Mouse (Mus musculus) kidney, embryonic 16.5 days (tissue): ENCODE results near the gene Ugt1a9. TPM values are rescaled to one million over a fixed set of nuclear protein-coding genes. Genes with fewer than 3 reads are reported as not detected.

Experiments
- ATAC-seq: fragments of 200-750 bp; cut with Nextera tagmentation; 2 replicates; pipeline ENCODE4 v1.8.0; 2017; ENCODE audit warnings: moderate TSS enrichment; ENCODE audit not compliant: low FRiP score, low TSS enrichment
- H3K27ac ChIP-seq: fragments of 300-500 bp; sonication (generic); 2 replicates; pipeline ENCODE4 v1.5.1; 2014; ENCODE audit warnings: low read length
- H3K27me3 ChIP-seq: fragments of 300-500 bp; sonication (generic); 2 replicates; pipeline ENCODE4 v1.6.1; 2014; ENCODE audit warnings: low read length, control low read depth, mixed read lengths; ENCODE audit not compliant: insufficient read depth
- H3K36me3 ChIP-seq: fragments of 300-500 bp; sonication (generic); 2 replicates; pipeline ENCODE4 v1.6.1; 2014; ENCODE audit warnings: low read length, control low read depth, mixed read lengths; ENCODE audit not compliant: insufficient read depth
- H3K4me1 ChIP-seq: fragments of 300-500 bp; sonication (generic); 2 replicates; pipeline ENCODE4 v1.6.1; 2014; ENCODE audit warnings: low read length, control low read depth, mixed read lengths; ENCODE audit not compliant: insufficient read depth
- H3K4me2 ChIP-seq: fragments of 300-500 bp; sonication (generic); replicated peaks from 2 replicates; pipeline ENCODE4 v1.6.1; 2014; ENCODE audit warnings: low read depth, low read length
- H3K4me3 ChIP-seq: fragments of 300-500 bp; sonication (generic); 2 replicates; pipeline ENCODE4 v1.5.1; 2014; ENCODE audit warnings: mild to moderate bottlenecking, low read length
- H3K9ac ChIP-seq: fragments of 300-500 bp; sonication (generic); replicated peaks from 2 replicates; pipeline ENCODE4 v1.6.1; 2014; ENCODE audit warnings: low read length
- H3K9me3 ChIP-seq: fragments of 300-500 bp; sonication (generic); 2 replicates; pipeline ENCODE4 v1.6.1; 2016; ENCODE audit warnings: low read length, control low read depth
- WGBS: fragments of 180-500 bp; shearing (Covaris S2); extraction: QIAGEN DNeasy Blood & Tissue Kit; methylation state at CpG from one replicate; pipeline ENCODE4 v1.1.7; 2014; 5-methylcytosine and 5-hydroxymethylcytosine counted together
- polyA plus RNA-seq: library from polyadenylated mRNA; unstranded; fragments of >200 nt; fragmentation: Nextera tagmentation; extraction: Ambion mirVana; gene quantifications from 2 replicates; pipeline ENCODE4 v1.2.1, GENCODE M21; 2015

Gene Ugt1a9
- polyA plus RNA-seq, 1 experiment from 2014 or later = 7.1 TPM

- no peaks in the 10 kb centered on the region for H3K27me3 ChIP-seq
- H3K4me2 ChIP-seq = no peak overlapping the region
- WGBS = 74% methylated on average over 5 of the region's 5 CpGs
- H3K36me3 ChIP-seq = no peaks in the 10 kb centered on the region
- peaks cover 90% of the 10 kb centered on the region for H3K9me3 ChIP-seq
- ATAC-seq = no peak
- no peaks in the 10 kb centered on the region for H3K4me1 ChIP-seq
- H3K4me3 ChIP-seq = no peak overlapping the region
- no peak overlapping the region for H3K27ac ChIP-seq
- no peak overlapping the region for H3K9ac ChIP-seq
These were observed 169.5 kb downstream of the Ugt1a9 start for GRCm38 (mm10) chr1:88240072-88240471.

DNA sequence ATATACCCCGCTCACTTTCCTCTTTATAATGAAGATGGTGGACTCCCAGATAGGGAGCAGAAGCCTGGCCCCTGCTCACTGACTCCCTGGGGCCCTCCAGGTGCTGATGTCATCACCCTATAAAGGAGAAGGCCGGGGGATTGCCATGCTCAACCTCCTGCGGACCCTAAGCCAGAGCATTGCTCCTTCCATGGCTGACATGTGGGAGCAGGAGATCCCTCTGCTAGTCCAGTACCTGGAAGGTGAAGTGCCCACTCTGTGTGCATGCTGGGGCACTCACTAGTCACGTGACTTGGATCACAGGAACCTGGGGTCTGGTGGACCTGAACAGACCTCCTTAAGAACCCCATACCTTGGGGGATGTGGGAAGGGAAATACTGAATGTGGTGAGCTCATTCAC, 170.0 kb downstream of the Ugt1a9 start:
- no peak for ATAC-seq

GRCm38 (mm10) chr1:88243861-88244260, 173.3 kb downstream of the Ugt1a9 start:
- 65% methylated on average over 5 of the region's 5 CpGs for WGBS
- no peaks in the 10 kb centered on the region for H3K36me3 ChIP-seq
- H3K9ac ChIP-seq = no peak overlapping the region
- no peak for ATAC-seq
- no peaks in the 10 kb centered on the region for H3K4me1 ChIP-seq
- H3K27me3 ChIP-seq = no peaks in the 10 kb centered on the region
- H3K27ac ChIP-seq = no peak overlapping the region
- no peak overlapping the region for H3K4me3 ChIP-seq
- peaks cover 93% of the 10 kb centered on the region for H3K9me3 ChIP-seq
- no peak overlapping the region for H3K4me2 ChIP-seq

More for the DNA sequence above, 170.0 kb downstream of the Ugt1a9 start:
- peaks cover 90% of the 10 kb centered on the region for H3K9me3 ChIP-seq
- H3K4me3 ChIP-seq = no peak overlapping the region
- H3K4me1 ChIP-seq = no peaks in the 10 kb centered on the region
- no peak overlapping the region for H3K4me2 ChIP-seq
- WGBS = 74% methylated on average over 4 of the region's 4 CpGs
- no peaks in the 10 kb centered on the region for H3K36me3 ChIP-seq
- H3K27ac ChIP-seq = no peak overlapping the region
- H3K9ac ChIP-seq = no peak overlapping the region
- no peaks in the 10 kb centered on the region for H3K27me3 ChIP-seq

DNA sequence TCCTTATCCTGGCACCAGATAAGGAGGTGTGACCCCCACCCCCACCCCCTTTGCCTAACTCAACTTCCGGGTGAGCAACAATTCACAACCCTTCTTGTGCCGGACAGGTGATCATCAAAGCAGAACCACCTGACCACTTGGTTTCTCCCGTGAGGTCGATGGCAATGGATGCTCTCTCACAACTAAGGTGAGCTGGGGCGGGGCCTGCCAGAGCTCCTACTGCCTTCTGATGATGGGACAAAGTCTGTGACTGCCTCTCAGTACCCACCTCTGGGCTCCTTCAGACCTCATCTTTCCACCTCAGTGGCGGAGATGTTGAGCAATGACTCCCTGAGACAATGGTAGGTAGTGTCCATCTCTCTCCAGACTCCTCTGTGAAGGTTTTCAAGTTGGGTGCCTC, 175.3 kb downstream of the Ugt1a9 start:
- no peak for ATAC-seq
- Histone ChIP-seq H3K4me2 (no peak overlapping the region), H3K4me3 (no peak overlapping the region), H3K9me3 (peaks cover 93% of the 10 kb centered on the region), H3K27me3 (no peaks in the 10 kb centered on the region), H3K9ac (no peak overlapping the region), H3K36me3 (no peaks in the 10 kb centered on the region), H3K27ac (no peak overlapping the region), H3K4me1 (no peaks in the 10 kb centered on the region)
- WGBS = 80% methylated on average over 6 of the region's 6 CpGs

DNA sequence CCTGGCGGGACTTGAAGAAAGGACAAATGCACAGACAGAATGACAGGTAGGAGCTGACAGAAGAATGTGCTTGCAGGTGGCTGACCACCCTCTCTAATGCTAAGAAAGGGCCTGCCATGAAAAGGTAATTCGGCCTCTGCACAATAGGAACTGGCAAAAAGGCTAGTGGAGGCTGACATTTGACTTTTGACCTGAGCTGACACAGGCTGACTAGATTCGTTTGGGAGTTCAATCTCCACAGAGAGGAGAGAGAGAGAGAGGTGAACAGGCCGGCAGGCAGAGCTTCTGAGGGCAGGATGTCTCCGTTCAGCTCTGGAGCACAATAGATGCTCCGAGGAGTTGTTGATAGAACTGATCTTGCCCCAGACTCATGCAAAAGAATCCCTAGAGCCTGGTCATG, 175.8 kb downstream of the Ugt1a9 start:
- H3K4me3 ChIP-seq = no peak overlapping the region
- peaks cover 91% of the 10 kb centered on the region for H3K9me3 ChIP-seq
- H3K9ac ChIP-seq = no peak overlapping the region
- WGBS = 49% methylated on average over 6 of the region's 6 CpGs
- no peak for ATAC-seq
- no peaks in the 10 kb centered on the region for H3K36me3 ChIP-seq
- no peak overlapping the region for H3K4me2 ChIP-seq
- no peaks in the 10 kb centered on the region for H3K27me3 ChIP-seq
- H3K4me1 ChIP-seq = no peaks in the 10 kb centered on the region
- H3K27ac ChIP-seq = no peak overlapping the region

GRCm38 (mm10) chr1:88247660-88248059, 177.1 kb downstream of the Ugt1a9 start:
- Histone ChIP-seq H3K4me1 (no peaks in the 10 kb centered on the region), H3K9me3 (peaks cover 91% of the 10 kb centered on the region), H3K4me3 (no peak overlapping the region), H3K27ac (no peak overlapping the region), H3K4me2 (no peak overlapping the region), H3K9ac (no peak overlapping the region), H3K36me3 (no peaks in the 10 kb centered on the region), H3K27me3 (no peaks in the 10 kb centered on the region)
- 57% methylated on average over 2 of the region's 2 CpGs for WGBS
- no peak for ATAC-seq

- H3K27ac ChIP-seq = no peak overlapping the region
- H3K4me2 ChIP-seq = no peak overlapping the region
- 69% methylated on average over 4 of the region's 4 CpGs for WGBS
- H3K4me3 ChIP-seq = no peak overlapping the region
- no peak overlapping the region for H3K9ac ChIP-seq
- peaks cover 93% of the 10 kb centered on the region for H3K9me3 ChIP-seq
- H3K27me3 ChIP-seq = no peaks in the 10 kb centered on the region
- no peaks in the 10 kb centered on the region for H3K4me1 ChIP-seq
- ATAC-seq = no peak
- H3K36me3 ChIP-seq = no peaks in the 10 kb centered on the region
These were observed 178.1 kb downstream of the Ugt1a9 start for GRCm38 (mm10) chr1:88248658-88249057.

DNA sequence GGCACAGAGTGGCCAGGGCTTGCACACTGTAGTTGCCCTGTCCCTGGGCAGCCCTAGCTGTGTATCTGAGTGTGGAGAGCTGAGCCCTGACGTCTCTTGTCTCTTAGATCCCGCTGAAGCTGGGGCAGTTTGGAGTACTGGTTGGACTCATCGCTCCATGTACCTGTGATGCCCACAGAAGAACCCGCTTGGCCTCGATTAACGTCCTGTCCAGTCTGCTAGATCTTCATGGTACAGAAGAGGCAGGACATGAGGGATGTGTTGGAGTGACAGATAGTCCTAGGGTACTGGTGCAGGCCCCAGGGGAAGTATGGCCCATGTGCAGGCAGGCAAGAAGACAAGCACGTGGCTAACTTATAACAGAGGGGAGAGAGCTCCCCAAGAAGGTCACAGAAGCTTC, 179.0 kb downstream of the Ugt1a9 start:
- no peak overlapping the region for H3K4me2 ChIP-seq
- H3K4me1 ChIP-seq = no peaks in the 10 kb centered on the region
- no peaks in the 10 kb centered on the region for H3K27me3 ChIP-seq
- peaks cover 90% of the 10 kb centered on the region for H3K9me3 ChIP-seq
- H3K4me3 ChIP-seq = no peak overlapping the region
- no peak overlapping the region for H3K27ac ChIP-seq
- no peak overlapping the region for H3K9ac ChIP-seq
- 78% methylated on average over 7 of the region's 7 CpGs for WGBS
- no peaks in the 10 kb centered on the region for H3K36me3 ChIP-seq
- no peak for ATAC-seq

GRCm38 (mm10) chr1:88250023-88250422, 179.4 kb downstream of the Ugt1a9 start:
- Histone ChIP-seq H3K36me3 (no peaks in the 10 kb centered on the region), H3K4me3 (no peak overlapping the region), H3K27ac (no peak overlapping the region), H3K27me3 (no peaks in the 10 kb centered on the region), H3K4me2 (no peak overlapping the region), H3K9ac (no peak overlapping the region), H3K4me1 (no peaks in the 10 kb centered on the region), H3K9me3 (peaks cover 90% of the 10 kb centered on the region)
- WGBS = 79% methylated on average over 5 of the region's 5 CpGs
- ATAC-seq = no peak

DNA sequence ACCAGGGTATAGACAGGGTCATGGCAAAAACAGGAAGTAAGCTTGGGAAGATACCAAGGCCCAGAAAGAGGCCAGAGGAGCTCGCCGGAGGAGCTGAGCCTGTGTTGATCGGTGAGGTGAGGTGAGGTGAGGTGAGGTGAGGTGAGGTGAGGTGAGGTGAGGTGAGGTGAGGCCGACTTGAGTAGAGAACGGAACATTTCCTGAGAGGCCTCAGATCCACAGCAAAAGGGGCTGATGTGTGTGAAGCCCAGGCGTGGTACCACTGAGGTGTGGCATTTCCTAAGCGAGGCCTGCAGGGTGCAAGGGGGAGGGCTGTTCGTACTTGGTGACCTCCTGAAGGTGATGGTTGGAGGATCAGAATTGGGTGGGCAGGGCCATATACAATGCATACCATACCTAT, 182.5 kb downstream of the Ugt1a9 start:
- no peak for ATAC-seq
- H3K9me3 ChIP-seq = peaks cover 74% of the 10 kb centered on the region

DNA sequence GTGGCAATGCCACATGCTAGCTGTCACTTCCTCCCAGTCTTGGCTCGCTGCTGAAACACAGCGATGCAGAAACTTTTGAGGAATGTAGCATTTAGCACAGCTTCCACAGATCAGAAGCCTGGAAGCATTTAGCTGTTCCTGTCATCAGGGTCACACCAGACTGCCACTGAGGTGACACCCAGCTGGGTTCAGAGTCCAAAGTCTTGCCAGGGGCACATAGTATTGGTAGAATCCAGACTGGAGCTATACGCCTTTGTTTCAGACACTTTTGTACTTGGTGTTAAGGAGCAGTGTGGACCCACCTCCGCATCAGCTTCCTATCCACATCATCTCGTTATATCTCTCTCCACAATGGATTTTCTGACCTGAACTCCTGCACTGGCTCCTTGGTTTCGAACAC, 182.9 kb downstream of the Ugt1a9 start:
- H3K27me3 ChIP-seq = no peaks in the 10 kb centered on the region
- peaks cover 70% of the 10 kb centered on the region for H3K9me3 ChIP-seq
- WGBS = 68% methylated on average over 6 of the region's 6 CpGs
- H3K4me2 ChIP-seq = no peak overlapping the region
- no peaks in the 10 kb centered on the region for H3K36me3 ChIP-seq
- no peak overlapping the region for H3K27ac ChIP-seq
- no peaks in the 10 kb centered on the region for H3K4me1 ChIP-seq
- H3K4me3 ChIP-seq = no peak overlapping the region
- no peak for ATAC-seq
- no peak overlapping the region for H3K9ac ChIP-seq

More for the DNA sequence above, 182.5 kb downstream of the Ugt1a9 start:
- Histone ChIP-seq H3K4me1 (no peaks in the 10 kb centered on the region), H3K4me3 (no peak overlapping the region), H3K4me2 (no peak overlapping the region), H3K27me3 (no peaks in the 10 kb centered on the region), H3K36me3 (no peaks in the 10 kb centered on the region), H3K9ac (no peak overlapping the region), H3K27ac (no peak overlapping the region)
- 65% methylated on average over 8 of the region's 8 CpGs for WGBS
